Mouse (Mus musculus) liver, adult 2 months (tissue): Measurements from ENCODE around the gene Cuzd1.

Experiments used
- CTCF ChIP-seq: fragments of 200-500 bp; IDR thresholded peaks from 2 replicates; pipeline ENCODE4 v1.5.1; 2011; ENCODE audit warnings: low read depth, low read length, control low read depth
- POLR2A ChIP-seq: fragments of 200-500 bp; IDR thresholded peaks from 2 replicates; pipeline ENCODE4 v1.6.1; 2011; ENCODE audit warnings: low read length, control low read depth; ENCODE audit not compliant: insufficient read depth; ENCODE audit errors: extremely low read depth

DNA sequence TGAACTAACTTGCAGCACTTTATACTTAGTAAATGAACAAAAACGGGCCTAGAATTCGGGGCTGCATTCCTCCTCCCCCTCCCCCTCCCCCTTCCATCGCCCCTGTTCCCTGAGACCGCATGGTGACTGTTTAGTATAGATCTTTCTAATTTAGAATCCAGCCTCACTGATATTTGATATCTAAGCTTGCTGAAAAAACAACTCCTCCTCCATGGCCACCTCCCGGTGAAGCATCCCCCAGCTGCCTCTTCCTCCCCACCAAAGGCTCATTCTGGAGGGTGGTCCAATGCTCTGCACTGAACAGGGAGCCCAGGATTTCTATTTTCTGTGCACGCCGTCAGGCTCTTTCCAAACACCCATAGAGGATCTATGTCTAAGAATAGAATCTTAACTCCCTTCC lies 3.8 kb downstream of the Cuzd1 start:
- TF ChIP-seq CTCF, result no peak
- TF ChIP-seq POLR2A, result no peak
